In the genomic region with DNA sequence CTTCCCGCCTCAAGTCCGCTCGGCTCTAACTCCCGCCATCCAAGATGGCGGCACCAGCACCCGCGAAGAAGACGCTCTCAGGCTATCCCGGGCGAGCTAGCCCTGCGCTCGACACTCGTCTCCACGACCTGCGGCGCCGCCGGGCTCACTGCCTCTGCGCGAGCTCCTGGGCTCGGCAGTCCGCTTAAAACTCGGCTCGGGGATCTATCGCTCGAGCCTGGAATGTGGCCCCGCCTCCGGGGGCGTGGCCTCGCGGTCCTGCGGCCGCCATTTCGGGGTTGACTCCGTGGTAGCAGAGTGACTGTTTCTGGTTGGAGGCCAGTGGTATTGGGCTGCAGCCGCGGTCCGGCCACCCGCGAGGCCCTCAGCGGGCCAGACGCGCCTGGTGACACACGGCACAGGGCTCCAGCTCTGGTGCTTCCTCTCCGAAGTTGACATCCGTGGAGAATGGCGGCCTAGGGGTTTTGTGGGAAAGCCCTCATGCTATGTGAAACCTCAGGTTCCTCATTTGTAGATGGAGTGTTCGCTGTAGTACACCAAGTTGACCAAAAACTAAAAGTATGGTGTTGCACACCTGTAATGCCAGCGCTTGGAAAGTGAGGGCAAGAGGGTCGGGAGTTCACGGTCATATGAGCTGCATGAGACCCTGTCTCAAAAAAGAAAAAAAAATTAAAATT, we compare ENCODE assay signal across 7 mouse cellular contexts. TPM values are rescaled to one million over a fixed set of nuclear protein-coding genes. Genes with fewer than 3 reads are reported as not detected.
A peak's percentile ranks its signal among the peaks of the same experiment; 100 is the strongest.
DNase-seq lines count a peak whose midpoint lies in the region; ATAC-seq lines count a peak whose summit lies in the region.

Raf1 (minus strand) TSS at position 184 of the 677 bp plus-strand sequence.

- H3K36me3 ChIP-seq in embryonic facial prominence, embryonic 10.5 days (replicated peaks), result peaks cover 7% of the 10 kb centered on the region; the same call in 1 of the 2 replicates
- peaks cover 2% of the 10 kb centered on the region; the same call in 1 of the 2 replicates for H3K36me3 ChIP-seq in limb, embryonic 10.5 days
- no peaks in the 10 kb centered on the region for H3K36me3 ChIP-seq in midbrain, embryonic 13.5 days

- peak; percentile 93 for ATAC-seq in granulocyte monocyte progenitor cell, adult 5-6 weeks (replicated peaks; ENCODE audit: poor library complexity, severe bottlenecking)
- ATAC-seq in midbrain, embryonic 13.5 days, result peak; percentile 99

- no peaks in the 10 kb centered on the region for H3K27me3 ChIP-seq in embryonic facial prominence, embryonic 10.5 days (replicated peaks; ENCODE audit: low read depth, poor library complexity, severe bottlenecking)
- no peaks in the 10 kb centered on the region for H3K27me3 ChIP-seq in limb, embryonic 10.5 days (ENCODE audit: low read depth, poor library complexity, severe bottlenecking)
- H3K27me3 ChIP-seq in midbrain, embryonic 13.5 days, result no peaks in the 10 kb centered on the region

- peak within 1 kb of the TSS; percentile 99 for H3K9ac ChIP-seq in midbrain, embryonic 13.5 days (replicated peaks)

- DNase-seq in adrenal gland, postnatal 10 days, result peak; percentile 98
- DNase-seq in embryonic facial prominence, embryonic 10.5 days (ENCODE audit: low spot score), result peak; percentile 98
- peak; percentile 98 for DNase-seq in kidney, adult 11 months
- DNase-seq in limb, embryonic 10.5 days (ENCODE audit: low spot score), result peak; percentile 97
- DNase-seq in spleen, adult 12 weeks (ENCODE audit: low spot score), result peak; percentile 94

- peaks cover 19% of the 10 kb centered on the region for H3K4me1 ChIP-seq in embryonic facial prominence, embryonic 10.5 days
- H3K4me1 ChIP-seq in limb, embryonic 10.5 days, result peaks cover 17% of the 10 kb centered on the region
- H3K4me1 ChIP-seq in midbrain, embryonic 13.5 days (replicated peaks), result peaks cover 33% of the 10 kb centered on the region

- WGBS in embryonic facial prominence, embryonic 10.5 days, result under 1% methylated on average over 51 of the region's 51 CpGs
- WGBS in limb, embryonic 10.5 days, result under 1% methylated on average over 51 of the region's 51 CpGs
- WGBS in midbrain, embryonic 13.5 days, result under 1% methylated on average over 51 of the region's 51 CpGs

- H3K9me3 ChIP-seq in embryonic facial prominence, embryonic 10.5 days, result no peaks in the 10 kb centered on the region
- no peaks in the 10 kb centered on the region for H3K9me3 ChIP-seq in limb, embryonic 10.5 days (replicated peaks)
- no peaks in the 10 kb centered on the region for H3K9me3 ChIP-seq in midbrain, embryonic 13.5 days

- peak within 1 kb of the TSS; percentile 100 for H3K27ac ChIP-seq in embryonic facial prominence, embryonic 10.5 days (replicated peaks)
- peak within 1 kb of the TSS; percentile 100 for H3K27ac ChIP-seq in limb, embryonic 10.5 days
- peak within 1 kb of the TSS; percentile 98 for H3K27ac ChIP-seq in midbrain, embryonic 13.5 days

- peak within 1 kb of the TSS; percentile 98 for H3K4me3 ChIP-seq in embryonic facial prominence, embryonic 10.5 days
- peak within 1 kb of the TSS; percentile 99 for H3K4me3 ChIP-seq in limb, embryonic 10.5 days
- peak within 1 kb of the TSS; percentile 96 for H3K4me3 ChIP-seq in midbrain, embryonic 13.5 days (replicated peaks)

- peak within 1 kb of the TSS; percentile 80 for H3K4me2 ChIP-seq in midbrain, embryonic 13.5 days (replicated peaks)

RNA-seq across cellular contexts. Expression of gene Raf1, which starts in this region (rescaled TPM):
- 100 to 1,000 TPM in 1 of 2 experiments, 10 to 100 TPM in 1; 95.1 to 114 TPM for total RNA-seq in adrenal gland, postnatal 10 days (2021)
- polyA plus RNA-seq in embryonic facial prominence, embryonic 10.5 days (2016; fragmentation: Nextera tagmentation; extraction: Ambion mirVana), result 123 and 126 TPM in 2 replicates
- total RNA-seq in granulocyte monocyte progenitor cell, adult 5-6 weeks (2014; fragmentation: Nextera tagmentation), result 116 and 120 TPM in 2 replicates
- 60.2 and 65.5 TPM in 2 replicates for total RNA-seq in granulocyte monocyte progenitor cell, adult 5-6 weeks (2017)
- 121 TPM in 2 replicates for polyA plus RNA-seq in limb, embryonic 10.5 days (2016; fragmentation: Nextera tagmentation; extraction: Ambion mirVana)
- 141 and 159 TPM in 2 replicates for polyA plus RNA-seq in midbrain, embryonic 13.5 days (2015; fragmentation: Nextera tagmentation; extraction: Ambion mirVana)

Comparison
In these comparisons a context has a peak if more than half of its experiments do, and no peak if none do; other contexts are left out.
1. Peak in every context shown above with its lines: DNase-seq, ATAC-seq, H3K4me3 ChIP-seq and H3K27ac ChIP-seq.